Mouse (Mus musculus) liver, embryonic 14.5 days (tissue): Measurements from ENCODE around the gene Mgat1.

Source experiments
- CTCF ChIP-seq: IDR thresholded peaks from 2 replicates; pipeline ENCODE4 v1.5.1; 2016; ENCODE audit warnings: antibody characterized with exemption, low read depth, control low read depth
- EP300 ChIP-seq: IDR thresholded peaks from 2 replicates; pipeline ENCODE4 v1.6.1; 2016; ENCODE audit warnings: antibody characterized with exemption, low read depth

GRCm38 (mm10) chr11:49243727-49244594, at the start of gene Mgat1:
- TF ChIP-seq CTCF (peak; percentile 56), EP300 (no peak)
